Mouse (Mus musculus): ENCODE measurements around the gene Tdrd7. TPM values are rescaled to one million over a fixed set of nuclear protein-coding genes. Genes with fewer than 3 reads are reported as not detected.

The Tdrd7 gene
- polyA plus RNA-seq, 1 experiment, result not detected

DNA sequence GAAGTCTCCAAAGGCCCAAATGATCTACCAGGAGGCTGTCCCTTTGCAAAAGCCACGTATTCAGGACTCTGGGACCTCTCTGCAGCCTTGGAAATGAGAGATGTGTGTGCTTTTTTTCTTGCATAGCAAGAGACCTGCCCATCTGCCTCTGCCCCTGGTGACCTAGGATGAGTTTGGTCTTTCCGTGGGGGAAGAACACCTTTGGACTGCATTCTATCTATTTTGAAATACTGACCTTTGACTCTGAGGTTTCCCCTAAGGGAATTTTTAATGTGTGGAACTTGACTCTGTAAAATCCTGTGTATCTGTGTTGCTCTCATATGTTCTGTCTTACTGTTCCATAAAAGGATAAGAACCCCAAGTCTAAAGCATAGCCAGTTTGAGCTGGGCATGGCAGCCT is 3.9 kb downstream of the Tdrd7 start:
- 83% methylated on average over 2 of the region's 2 CpGs for WGBS
- TF ChIP-seq CTCF (IDR thresholded peaks at IDR 0.05; ENCODE audit: insufficient read depth, low read depth, low read length), result no peak
- TF ChIP-seq POLR2A (IDR thresholded peaks at IDR 0.05; ENCODE audit: insufficient read depth, low read depth, low read length), result no peak
- Histone ChIP-seq H3K4me3 (ENCODE audit: insufficient read depth, low read depth, low read length) (no peak overlapping the region), H3K27ac (ENCODE audit: insufficient read depth, low read depth, low read length) (no peak overlapping the region), H3K4me1 (ENCODE audit: control insufficient read depth, insufficient read depth, low read length) (peaks cover 2% of the 10 kb centered on the region; the same call in 1 of the 2 replicates)

DNA sequence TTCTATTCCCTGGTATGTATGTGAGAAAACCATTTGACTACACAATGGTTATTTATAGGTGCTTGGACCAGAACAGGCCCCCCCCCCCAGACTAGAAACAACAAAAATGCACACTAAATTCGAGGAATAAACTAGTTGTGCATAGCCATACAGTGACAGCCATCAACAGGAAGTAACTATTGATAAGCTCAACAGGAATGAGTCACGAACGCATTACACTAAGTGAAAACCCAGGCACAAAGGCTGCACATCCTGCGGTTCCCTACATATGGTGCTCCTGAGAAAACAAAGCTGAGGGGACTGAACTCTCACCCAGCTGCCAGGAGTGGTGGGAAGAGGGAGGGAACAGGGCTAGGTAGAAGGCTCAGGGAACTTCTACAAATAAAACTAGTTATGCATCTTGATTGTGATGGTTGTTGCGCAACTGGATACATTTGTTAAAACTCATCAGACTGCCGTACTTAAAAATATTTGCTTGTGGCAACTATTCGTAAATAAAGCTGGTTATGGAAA is 5.0 kb downstream of the Tdrd7 start:
- Histone ChIP-seq H3K4me1 (ENCODE audit: control insufficient read depth, insufficient read depth, low read length) (peaks cover 2% of the 10 kb centered on the region; the same call in 1 of the 2 replicates), H3K27ac (ENCODE audit: insufficient read depth, low read depth, low read length) (no peak overlapping the region), H3K4me3 (ENCODE audit: insufficient read depth, low read depth, low read length) (no peak overlapping the region)
- TF ChIP-seq POLR2A (IDR thresholded peaks at IDR 0.05; ENCODE audit: insufficient read depth, low read depth, low read length) (no peak), CTCF (IDR thresholded peaks at IDR 0.05; ENCODE audit: insufficient read depth, low read depth, low read length) (no peak)
- 74% methylated on average over 7 of the region's 7 CpGs for WGBS

DNA sequence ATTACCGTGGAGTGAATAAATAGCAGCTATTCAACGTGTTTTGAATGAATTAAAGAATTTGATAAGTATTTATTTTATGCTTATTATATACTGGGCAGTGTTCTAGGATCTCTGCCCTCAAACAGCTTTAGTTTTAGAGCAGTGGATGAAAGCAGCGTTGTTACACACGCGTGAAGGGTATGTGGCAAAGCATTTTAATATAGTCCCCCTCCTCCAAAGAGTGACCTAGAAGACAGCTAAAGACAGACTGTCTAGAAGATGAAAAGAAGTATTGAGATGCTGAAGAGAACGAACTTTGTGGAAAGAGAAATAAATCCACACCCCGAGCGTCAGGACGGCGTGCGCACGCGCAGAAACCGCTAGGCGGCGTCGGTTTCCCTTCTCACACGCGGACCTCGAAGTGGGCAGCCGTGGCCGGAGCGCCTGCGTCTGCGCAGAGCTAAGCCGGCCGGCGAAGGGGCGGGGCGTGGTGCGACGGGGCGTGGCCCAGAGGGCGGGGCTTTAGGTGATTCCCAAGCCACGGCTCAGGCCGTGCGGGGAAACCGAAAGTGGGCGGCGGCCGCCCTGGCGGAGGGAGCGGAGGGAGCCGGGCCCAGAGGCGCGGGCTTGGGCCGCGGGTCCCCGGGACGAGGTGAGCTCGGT is 6.8 kb downstream of the Tdrd7 start:
- TF ChIP-seq POLR2A (IDR thresholded peaks at IDR 0.05; ENCODE audit: insufficient read depth, low read depth, low read length), result peak; percentile 21; the same call in 1 of the 2 replicates
- TF ChIP-seq CTCF (IDR thresholded peaks at IDR 0.05; ENCODE audit: insufficient read depth, low read depth, low read length), result peak; percentile 57; the same call in 1 of the 2 replicates
- Histone ChIP-seq H3K4me3 (ENCODE audit: insufficient read depth, low read depth, low read length) (peak overlapping the region; percentile 86), H3K4me1 (ENCODE audit: control insufficient read depth, insufficient read depth, low read length) (peaks cover 2% of the 10 kb centered on the region; the same call in 1 of the 2 replicates), H3K27ac (ENCODE audit: insufficient read depth, low read depth, low read length) (no peak overlapping the region)
- WGBS, result under 1% methylated on average over 51 of the region's 51 CpGs

DNA sequence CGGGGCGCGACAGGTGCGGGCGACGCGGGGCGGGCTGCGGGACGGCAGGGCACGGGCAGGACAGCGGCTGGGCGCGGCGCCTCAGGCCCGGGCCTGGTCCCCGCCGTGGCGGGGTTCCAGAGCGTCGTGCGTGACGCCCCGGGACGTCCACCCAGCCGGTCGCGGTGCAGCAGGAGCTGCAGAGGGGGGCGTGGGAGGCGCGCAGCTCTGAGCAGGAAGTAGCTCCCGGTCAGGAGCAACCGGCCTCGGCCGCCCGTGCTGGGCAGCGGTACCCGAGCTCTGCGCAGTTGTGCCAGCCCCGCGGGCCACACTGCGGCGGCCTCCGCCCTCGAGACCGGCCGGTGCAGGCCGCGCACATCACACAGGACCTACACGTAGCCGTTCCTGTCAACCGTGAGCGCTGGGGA is 7.3 kb downstream of the Tdrd7 start:
- under 1% methylated on average over 53 of the region's 53 CpGs for WGBS
- H3K27ac ChIP-seq (ENCODE audit: insufficient read depth, low read depth, low read length), result no peak overlapping the region
- TF ChIP-seq POLR2A (IDR thresholded peaks at IDR 0.05; ENCODE audit: insufficient read depth, low read depth, low read length) (no peak), CTCF (IDR thresholded peaks at IDR 0.05; ENCODE audit: insufficient read depth, low read depth, low read length) (no peak)

DNA sequence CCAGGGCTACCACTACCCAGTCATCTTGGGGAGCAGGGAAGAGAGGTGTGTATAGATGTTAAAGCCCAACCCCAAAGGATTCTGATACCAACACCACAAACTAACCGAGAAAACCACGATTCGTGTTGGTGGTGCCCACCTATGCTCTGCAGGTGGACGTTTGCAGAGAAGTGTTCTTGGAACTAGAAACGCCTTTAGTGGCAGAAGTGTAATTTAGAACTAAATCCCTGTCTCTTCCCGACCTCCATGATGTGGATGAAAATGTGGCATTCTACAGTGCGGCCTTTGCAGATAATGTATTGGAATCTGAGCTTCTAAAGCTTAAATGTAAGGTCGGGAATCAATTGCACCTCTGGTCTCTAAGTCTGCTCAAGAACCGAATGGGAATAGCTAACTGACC is 7.8 kb downstream of the Tdrd7 start:
- no peak for TF ChIP-seq POLR2A (IDR thresholded peaks at IDR 0.05; ENCODE audit: insufficient read depth, low read depth, low read length)
- TF ChIP-seq CTCF (IDR thresholded peaks at IDR 0.05; ENCODE audit: insufficient read depth, low read depth, low read length), result no peak
- WGBS, result 25% methylated on average over 9 of the region's 9 CpGs
- H3K4me1 ChIP-seq (ENCODE audit: control insufficient read depth, insufficient read depth, low read length), result no peaks in the 10 kb centered on the region
- H3K27ac ChIP-seq (ENCODE audit: insufficient read depth, low read depth, low read length), result no peak overlapping the region
- H3K4me3 ChIP-seq (ENCODE audit: insufficient read depth, low read depth, low read length), result peak overlapping the region; percentile 86

More for the DNA sequence above, 7.3 kb downstream of the Tdrd7 start:
- H3K4me1 ChIP-seq (ENCODE audit: control insufficient read depth, insufficient read depth, low read length), result peaks cover 2% of the 10 kb centered on the region; the same call in 1 of the 2 replicates
- H3K4me3 ChIP-seq (ENCODE audit: insufficient read depth, low read depth, low read length), result peak overlapping the region; percentile 86

DNA sequence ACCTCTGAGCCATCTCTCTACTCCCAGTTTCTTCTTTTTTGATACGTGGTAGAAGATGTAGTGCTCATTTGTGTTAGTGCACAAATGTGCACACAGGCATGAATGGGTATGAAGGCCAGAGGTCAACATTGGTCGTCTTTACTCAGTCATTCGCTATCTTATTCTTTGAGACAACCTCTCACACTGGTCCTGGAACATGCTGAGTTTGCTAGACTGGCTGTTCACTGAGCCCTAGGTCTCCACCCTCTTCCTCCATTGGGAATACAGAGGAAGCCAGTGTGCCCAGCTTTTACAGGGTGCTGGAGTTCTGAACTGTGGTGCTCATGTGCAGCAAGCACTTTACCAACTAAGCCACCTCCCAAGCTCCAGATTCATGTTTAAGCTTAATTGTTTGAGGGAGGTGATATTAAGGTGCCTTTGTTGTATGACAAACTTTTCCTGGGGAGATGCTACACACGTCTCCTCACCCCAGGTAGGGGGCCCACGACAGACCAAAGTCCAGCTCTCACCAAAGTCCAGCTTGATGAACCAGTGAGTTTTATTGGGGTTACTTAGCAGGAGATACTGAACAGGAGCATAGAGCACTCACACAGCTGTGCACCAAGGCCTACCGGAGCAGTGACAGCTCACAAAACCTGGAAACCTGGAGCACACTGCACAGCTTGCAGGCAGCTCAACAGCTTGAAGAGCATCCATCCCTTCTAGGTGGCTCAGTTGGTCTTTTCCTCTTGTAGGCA is 12.0 kb downstream of the Tdrd7 start:
- 87% methylated on average over 6 of the region's 6 CpGs for WGBS
- Histone ChIP-seq H3K27ac (ENCODE audit: insufficient read depth, low read depth, low read length) (no peak overlapping the region), H3K4me3 (ENCODE audit: insufficient read depth, low read depth, low read length) (no peak overlapping the region), H3K4me1 (ENCODE audit: control insufficient read depth, insufficient read depth, low read length) (no peaks in the 10 kb centered on the region)
- TF ChIP-seq POLR2A (IDR thresholded peaks at IDR 0.05; ENCODE audit: insufficient read depth, low read depth, low read length) (no peak), CTCF (IDR thresholded peaks at IDR 0.05; ENCODE audit: insufficient read depth, low read depth, low read length) (no peak)

DNA sequence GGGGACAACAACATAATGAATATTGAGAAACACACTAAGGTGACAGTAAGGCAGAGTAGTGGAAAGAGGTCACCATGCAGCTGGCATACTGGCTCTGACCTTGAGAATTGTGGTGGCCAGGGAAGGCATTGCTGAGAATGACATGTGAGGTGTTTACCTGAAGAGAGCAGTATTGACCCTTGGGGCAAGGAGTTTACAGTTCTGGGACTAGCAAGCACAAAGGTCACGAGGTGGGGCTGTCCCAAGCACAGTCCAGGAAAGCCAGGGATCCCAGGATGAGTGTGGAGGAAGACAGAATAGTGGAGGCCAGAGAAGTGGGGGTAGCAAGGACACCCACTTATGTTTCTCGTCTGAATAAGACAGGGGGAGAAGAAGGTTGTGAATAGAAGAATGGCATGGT is 14.8 kb downstream of the Tdrd7 start:
- no peak overlapping the region for H3K4me3 ChIP-seq (ENCODE audit: insufficient read depth, low read depth, low read length)
- H3K4me1 ChIP-seq (ENCODE audit: control insufficient read depth, insufficient read depth, low read length), result 0 out of 2 replicates have a peak, but pooled peaks cover 2% of the 10 kb centered on the region
- no peak for TF ChIP-seq CTCF (IDR thresholded peaks at IDR 0.05; ENCODE audit: insufficient read depth, low read depth, low read length)
- TF ChIP-seq POLR2A (IDR thresholded peaks at IDR 0.05; ENCODE audit: insufficient read depth, low read depth, low read length), result no peak
- 69% methylated on average over 2 of the region's 2 CpGs for WGBS
- no peak overlapping the region for H3K27ac ChIP-seq (ENCODE audit: insufficient read depth, low read depth, low read length)

DNA sequence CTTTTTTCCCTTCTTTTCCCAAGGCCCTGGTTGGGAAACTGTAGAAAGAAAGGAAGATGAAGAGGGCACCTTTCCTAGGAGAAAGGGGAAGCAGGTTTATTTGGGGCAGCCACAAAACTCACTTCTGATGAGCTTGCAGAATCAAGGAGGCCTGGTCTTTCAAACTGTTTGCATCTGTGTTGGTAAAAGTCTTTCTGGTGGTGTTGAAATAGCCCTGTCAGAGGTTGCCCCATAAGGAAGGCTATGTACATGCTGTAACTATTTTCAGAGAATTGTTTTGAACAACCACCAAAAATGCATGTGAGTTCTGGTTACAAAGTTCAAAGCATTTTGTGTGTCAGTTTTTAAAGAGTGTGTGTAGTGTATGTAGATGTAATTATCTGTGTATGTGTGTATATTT is 15.9 kb downstream of the Tdrd7 start:
- H3K27ac ChIP-seq (ENCODE audit: insufficient read depth, low read depth, low read length), result no peak overlapping the region
- no peak for TF ChIP-seq CTCF (IDR thresholded peaks at IDR 0.05; ENCODE audit: insufficient read depth, low read depth, low read length)
- no peak for TF ChIP-seq POLR2A (IDR thresholded peaks at IDR 0.05; ENCODE audit: insufficient read depth, low read depth, low read length)
- no peak overlapping the region for H3K4me3 ChIP-seq (ENCODE audit: insufficient read depth, low read depth, low read length)
- H3K4me1 ChIP-seq (ENCODE audit: control insufficient read depth, insufficient read depth, low read length), result 0 out of 2 replicates have a peak, but pooled peaks cover 2% of the 10 kb centered on the region

All from olfactory bulb, adult 2 months (tissue).